Mouse (Mus musculus): ENCODE data around the gene Hoxc6. TPM values are rescaled to one million over a fixed set of nuclear protein-coding genes. Genes with fewer than 3 reads are reported as not detected.

Gene Hoxc6
- total RNA-seq, 4 experiments from 2014 or later = not detected

- no peak for DNase-seq (ENCODE audit: low spot score in 2 of 2)
Measured at GRCm38 (mm10) chr15:102988078-102988477, 10.0 kb upstream of the Hoxc6 start.

DNA sequence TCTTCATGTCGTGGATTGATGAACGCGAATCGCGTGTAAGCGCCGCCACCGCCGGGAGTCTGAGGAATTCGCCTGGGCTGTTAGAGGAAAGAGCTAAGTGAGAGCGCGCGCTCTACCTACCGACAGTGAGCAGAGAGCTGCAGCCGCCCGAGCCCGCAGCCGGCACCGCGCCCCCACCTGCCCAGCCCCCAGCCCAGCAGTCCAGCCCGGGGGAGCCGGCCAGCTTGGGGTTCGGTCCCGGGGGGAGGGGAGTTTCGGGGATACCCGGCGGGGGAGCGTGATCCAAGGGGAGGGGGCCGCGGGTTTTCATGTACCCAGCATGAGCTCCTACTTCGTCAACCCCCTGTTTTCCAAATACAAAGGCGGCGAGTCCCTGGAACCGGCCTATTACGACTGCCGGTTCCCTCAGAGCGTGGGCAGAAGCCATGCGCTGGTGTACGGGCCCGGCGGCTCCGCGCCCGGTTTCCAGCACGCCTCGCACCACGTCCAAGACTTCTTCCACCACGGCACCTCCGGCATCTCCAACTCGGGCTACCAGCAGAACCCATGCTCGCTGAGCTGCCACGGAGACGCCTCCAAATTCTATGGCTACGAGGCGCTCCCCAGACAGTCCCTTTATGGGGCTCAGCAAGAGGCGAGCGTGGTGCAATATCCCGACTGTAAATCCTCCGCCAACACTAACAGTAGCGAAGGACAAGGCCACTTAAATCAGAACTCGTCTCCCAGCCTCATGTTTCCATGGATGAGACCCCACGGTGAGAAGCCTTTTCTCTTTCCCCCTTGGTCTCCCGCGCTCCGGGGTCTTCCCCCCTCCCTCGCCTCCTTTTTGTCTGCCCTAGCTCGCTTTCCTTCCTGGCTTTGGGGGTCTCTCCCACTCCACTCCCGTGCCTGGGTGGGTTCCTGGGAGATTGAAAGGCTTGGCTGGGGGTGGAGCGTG lies 7.3 kb upstream of the Hoxc6 start, which contains the start of gene Hoxc8:
Gene Hoxc8 (plus strand): TSS at position 147 of the 937 bp plus-strand sequence.
- DNase-seq (ENCODE audit: low spot score in 2 of 2) = no peak

DNA sequence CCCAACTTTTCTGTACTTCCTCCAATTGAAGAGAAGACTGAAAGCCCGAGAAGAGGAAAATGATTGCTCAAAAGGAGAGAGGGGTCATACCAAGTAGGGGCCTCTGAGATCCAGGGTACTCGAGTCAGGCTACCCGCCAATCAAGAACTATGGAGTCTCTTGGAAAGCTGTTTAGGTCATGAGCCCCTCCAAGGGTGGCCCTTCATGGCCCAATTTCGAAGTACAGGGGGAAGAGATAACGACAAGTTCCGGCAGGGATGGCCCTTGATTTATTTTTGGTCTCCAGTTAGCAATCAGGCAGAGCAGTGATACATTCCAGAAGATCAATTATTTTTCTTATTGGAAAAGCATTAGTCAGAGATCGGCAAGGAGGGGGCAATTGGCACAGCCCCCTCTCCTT lies 6.3 kb upstream of the Hoxc6 start:
- no peak for DNase-seq (ENCODE audit: low spot score in 2 of 2)

- DNase-seq (ENCODE audit: low spot score in 2 of 2) = no peak
Measured at GRCm38 (mm10) chr15:102992206-102992605, 5.9 kb upstream of the Hoxc6 start.

GRCm38 (mm10) chr15:102992863-102993262 lies 5.2 kb upstream of the Hoxc6 start:
- no peak for DNase-seq (ENCODE audit: low spot score in 2 of 2)

DNA sequence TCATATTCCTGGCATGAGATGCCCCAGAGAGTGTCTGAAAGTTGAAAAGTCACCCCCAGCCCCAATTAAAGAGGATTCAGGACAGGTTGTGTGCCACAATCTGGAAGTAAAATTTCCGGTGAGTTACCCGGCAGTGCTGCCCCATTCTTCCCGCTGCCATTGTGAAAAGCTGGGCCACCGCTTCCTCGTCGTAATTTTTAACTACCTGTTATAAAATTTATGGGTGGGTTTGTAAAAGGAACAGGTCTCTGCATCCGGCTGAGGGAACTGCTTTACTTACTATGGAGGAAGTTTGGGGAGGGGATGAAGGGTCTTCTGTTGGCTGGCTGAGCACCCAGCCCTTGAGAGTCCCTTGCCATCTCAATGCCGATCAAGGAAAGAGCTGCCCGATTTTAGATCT lies 1.5 kb upstream of the Hoxc6 start:
- DNase-seq (ENCODE audit: low spot score in 2 of 2) = no peak

GRCm38 (mm10) chr15:102997431-102997830 lies 626 bp upstream of the Hoxc6 start:
- no peak for DNase-seq (ENCODE audit: low spot score in 2 of 2)

GRCm38 (mm10) chr15:102998608-102999182 lies 638 bp downstream of the Hoxc6 start:
- DNase-seq (ENCODE audit: low spot score in 2 of 2) = no peak

DNA sequence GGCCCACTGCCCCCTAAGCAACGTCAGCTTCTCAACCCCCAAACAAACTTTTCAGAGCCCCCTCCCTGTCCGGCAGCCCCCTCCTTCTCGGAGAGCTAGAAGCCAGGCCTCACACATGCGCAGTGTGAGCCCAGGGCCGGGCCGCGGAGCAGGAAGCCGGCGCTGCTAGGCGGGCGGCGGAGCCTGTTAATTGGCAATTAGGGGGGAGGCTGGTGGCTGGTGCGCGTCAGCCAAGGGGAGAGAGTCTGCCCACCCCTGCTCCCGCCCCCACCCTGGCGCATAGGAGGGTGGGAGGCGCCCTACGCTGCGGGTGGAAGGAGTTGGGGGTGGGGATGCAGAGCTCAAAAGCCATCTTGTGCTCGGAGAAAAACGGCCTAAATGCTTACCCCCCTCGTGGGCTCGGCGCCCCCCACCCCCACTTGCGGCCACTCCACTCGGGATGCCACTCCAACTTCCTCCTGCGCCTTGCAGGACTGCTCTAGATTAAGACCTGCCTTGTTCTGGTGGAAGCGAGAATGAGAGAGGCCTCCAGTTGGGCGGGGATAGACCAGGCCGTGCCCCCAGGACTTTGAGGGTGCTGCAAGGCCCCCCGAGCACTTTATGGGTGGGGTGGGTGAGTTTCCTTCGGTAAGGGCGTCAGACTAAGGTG lies 1.2 kb downstream of the Hoxc6 start:
- DNase-seq (ENCODE audit: low spot score in 2 of 2) = no peak

- DNase-seq (ENCODE audit: low spot score in 2 of 2) = no peak
Measured at GRCm38 (mm10) chr15:102999955-103000354, 1.9 kb downstream of the Hoxc6 start.

GRCm38 (mm10) chr15:103000501-103000901 lies 2.4 kb downstream of the Hoxc6 start:
- no peak for DNase-seq (ENCODE audit: low spot score in 2 of 2)

GRCm38 (mm10) chr15:103001370-103001769 lies 3.3 kb downstream of the Hoxc6 start:
- DNase-seq (ENCODE audit: low spot score in 2 of 2) = no peak

- no peak for DNase-seq (ENCODE audit: low spot score in 2 of 2)
Measured at GRCm38 (mm10) chr15:103002156-103002555, 4.1 kb downstream of the Hoxc6 start.

- DNase-seq (ENCODE audit: low spot score in 2 of 2) = no peak
Measured at GRCm38 (mm10) chr15:103002821-103003448, 4.9 kb downstream of the Hoxc6 start.

- DNase-seq (ENCODE audit: low spot score in 2 of 2) = no peak
Measured at GRCm38 (mm10) chr15:103005308-103005707, 7.3 kb downstream of the Hoxc6 start.

DNA sequence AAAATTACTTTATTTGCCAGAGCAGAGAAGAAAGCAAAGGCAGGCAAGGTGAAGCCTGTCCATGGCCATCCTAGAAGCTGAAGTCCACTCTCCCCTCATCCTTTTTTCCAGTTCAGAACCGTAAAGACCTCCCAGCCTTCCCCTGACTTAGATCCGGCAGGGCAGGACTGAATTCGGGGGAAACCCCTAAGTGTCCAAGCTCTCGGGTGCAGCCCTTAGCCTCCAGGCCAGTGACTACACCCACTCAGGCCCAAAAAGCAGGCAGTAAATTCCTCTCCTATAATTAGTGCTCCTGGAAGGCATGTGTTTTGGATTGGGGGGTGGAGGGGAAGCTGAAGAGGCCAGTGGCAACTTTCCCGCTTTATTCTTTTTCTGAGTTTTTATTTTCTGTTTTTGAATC lies 7.7 kb downstream of the Hoxc6 start:
- DNase-seq (ENCODE audit: low spot score in 2 of 2) = no peak

DNA sequence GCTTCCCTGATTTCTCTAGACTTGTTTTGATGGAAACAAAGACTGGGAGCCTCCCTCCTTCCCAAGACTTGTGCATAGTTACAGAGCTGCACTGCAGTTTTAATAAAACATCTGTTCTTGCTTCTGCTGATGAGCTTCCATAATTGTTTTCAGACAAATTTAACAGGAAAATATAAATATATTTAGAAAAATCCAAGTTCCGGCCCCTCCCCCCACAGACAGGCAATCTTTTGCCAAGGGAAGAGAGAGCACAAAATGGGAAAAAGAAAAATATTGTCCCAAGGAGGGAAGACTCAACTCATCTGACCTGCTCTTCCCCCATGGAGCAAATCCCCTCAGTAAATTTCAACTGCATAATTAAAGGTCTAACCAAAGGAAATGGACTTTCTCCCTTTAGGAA lies 8.3 kb downstream of the Hoxc6 start:
- DNase-seq (ENCODE audit: low spot score in 2 of 2) = no peak

GRCm38 (mm10) chr15:103009265-103010111 lies 11.4 kb downstream of the Hoxc6 start:
- DNase-seq (ENCODE audit: low spot score in 2 of 2) = no peak

- no peak for DNase-seq (ENCODE audit: low spot score in 2 of 2)
Measured at GRCm38 (mm10) chr15:103010112-103010846, 12.2 kb downstream of the Hoxc6 start.
